Mouse (Mus musculus) hindbrain, postnatal 0 days (tissue): ENCODE results near the gene Spint1. TPM values are rescaled to one million over a fixed set of nuclear protein-coding genes. Genes with fewer than 3 reads are reported as not detected.

Experiments
- ATAC-seq: fragments of 200-750 bp; cut with Nextera tagmentation; 2 replicates; pipeline ENCODE4 v1.8.0; 2017; ENCODE audit warnings: mild to moderate bottlenecking, moderate TSS enrichment, moderate library complexity
- DNase-seq: peaks from one replicate; pipeline ENCODE4 v3.0.0-alpha.2; 2015; ENCODE audit warnings: low spot score
- H3K27ac ChIP-seq: fragments of 300-500 bp; sonication (generic); 2 replicates; pipeline ENCODE4 v1.5.1; 2014; ENCODE audit warnings: mild to moderate bottlenecking
- H3K27me3 ChIP-seq: fragments of 300-500 bp; sonication (generic); 2 replicates; pipeline ENCODE4 v1.6.1; 2014; ENCODE audit warnings: low read length, mixed read lengths; ENCODE audit not compliant: insufficient read depth
- H3K36me3 ChIP-seq: fragments of 300-500 bp; sonication (generic); 2 replicates; pipeline ENCODE4 v1.6.1; 2014; ENCODE audit warnings: low read length, mixed read lengths; ENCODE audit not compliant: insufficient read depth
- H3K4me1 ChIP-seq: fragments of 300-500 bp; sonication (generic); 2 replicates; pipeline ENCODE4 v1.6.1; 2014; ENCODE audit warnings: antibody characterized with exemption, low read length, mixed read lengths; ENCODE audit not compliant: insufficient read depth
- H3K4me2 ChIP-seq: fragments of 300-500 bp; sonication (generic); 2 replicates; pipeline ENCODE4 v1.6.1; 2014; ENCODE audit warnings: low read depth, mild to moderate bottlenecking, low read length, moderate library complexity, mixed read lengths
- H3K4me3 ChIP-seq: fragments of 300-500 bp; sonication (generic); 2 replicates; pipeline ENCODE4 v1.5.1; 2014; ENCODE audit warnings: low read length
- H3K9ac ChIP-seq: fragments of 300-500 bp; sonication (generic); replicated peaks from 2 replicates; pipeline ENCODE4 v1.6.1; 2014; ENCODE audit warnings: mild to moderate bottlenecking, low read length, moderate library complexity, mixed read lengths
- H3K9me3 ChIP-seq: fragments of 300-500 bp; sonication (generic); 2 replicates; pipeline ENCODE4 v1.6.1; 2016; ENCODE audit warnings: low read length, mixed read lengths
- CTCF ChIP-seq: IDR thresholded peaks from 2 replicates; pipeline ENCODE4 v1.5.1; 2016; ENCODE audit warnings: antibody characterized with exemption, control low read depth, low read depth
- WGBS: fragments of 180-500 bp; shearing (Covaris S2); extraction: QIAGEN DNeasy Blood & Tissue Kit; methylation state at CpG from one replicate; pipeline ENCODE4 v1.1.7; 2014; 5-methylcytosine and 5-hydroxymethylcytosine counted together
- polyA plus RNA-seq: library from polyadenylated mRNA; unstranded; fragments of >200 nt; fragmentation: Nextera tagmentation; extraction: Ambion mirVana; gene quantifications from 2 replicates; pipeline ENCODE4 v1.2.1, GENCODE M21; 2015
- total RNA-seq: library from RNA; depleted of rRNA; stranded (reverse); fragments of >200 nt; gene quantifications from 2 replicates; pipeline ENCODE4 v1.2.3, GENCODE M21; 2014

Gene Spint1
- total and polyA plus RNA-seq, 2 experiments from 2014 or later, result 1.1 to 3.0 TPM

DNA sequence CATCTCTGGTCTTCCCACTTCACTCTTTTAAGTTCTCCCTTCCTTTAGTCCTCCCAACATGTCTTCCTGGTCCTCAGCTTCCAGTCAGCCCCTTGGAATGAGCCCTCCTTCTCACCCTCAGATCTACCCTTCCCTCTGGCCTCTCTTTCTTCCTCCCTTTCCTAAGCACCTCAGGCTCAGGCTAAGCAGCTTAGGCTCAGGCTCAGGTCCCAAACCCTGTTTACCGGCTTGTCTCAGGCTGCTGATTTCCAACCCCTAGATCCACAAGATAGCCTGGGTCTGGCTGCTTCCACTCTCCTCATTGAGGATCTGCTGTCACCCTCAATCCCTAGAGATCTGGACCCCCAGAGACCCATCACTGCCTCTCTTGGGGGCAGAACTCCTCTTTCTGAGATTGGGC lies 39.1 kb upstream of the Spint1 start:
- Histone ChIP-seq H3K9ac (no peak overlapping the region), H3K36me3 (no peaks in the 10 kb centered on the region), H3K9me3 (no peaks in the 10 kb centered on the region), H3K27me3 (no peaks in the 10 kb centered on the region), H3K27ac (0 out of 2 replicates have a peak overlapping the region, but pooled peaks have one; percentile 8), H3K4me2 (no peak overlapping the region), H3K4me1 (no peaks in the 10 kb centered on the region), H3K4me3 (no peak overlapping the region)
- DNase-seq, result no peak
- ATAC-seq, result no peak
- WGBS, result 26% methylated on average over 1 of the region's 1 CpGs
- no peak for TF ChIP-seq CTCF

DNA sequence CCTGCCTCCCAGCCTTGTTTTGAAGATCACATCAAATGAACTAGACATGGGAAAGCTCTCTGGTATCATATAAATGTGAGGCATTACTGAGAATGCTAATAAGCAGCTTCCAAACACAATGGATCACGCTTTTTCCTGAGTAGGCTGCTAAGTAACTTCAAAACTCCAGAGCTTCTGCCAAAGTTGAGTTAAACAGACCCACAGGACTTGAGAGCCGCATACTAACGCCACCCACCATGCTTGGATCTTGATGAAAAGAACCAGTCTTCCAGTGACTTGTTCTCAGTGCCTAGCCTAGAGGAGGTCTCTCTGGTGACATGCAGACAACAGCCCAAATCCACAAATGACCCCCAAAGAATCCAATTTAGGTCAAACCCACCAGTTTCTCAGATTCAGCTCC lies 38.2 kb upstream of the Spint1 start:
- peak; percentile 79 for ATAC-seq
- WGBS, result 23% methylated on average over 3 of the region's 3 CpGs

DNA sequence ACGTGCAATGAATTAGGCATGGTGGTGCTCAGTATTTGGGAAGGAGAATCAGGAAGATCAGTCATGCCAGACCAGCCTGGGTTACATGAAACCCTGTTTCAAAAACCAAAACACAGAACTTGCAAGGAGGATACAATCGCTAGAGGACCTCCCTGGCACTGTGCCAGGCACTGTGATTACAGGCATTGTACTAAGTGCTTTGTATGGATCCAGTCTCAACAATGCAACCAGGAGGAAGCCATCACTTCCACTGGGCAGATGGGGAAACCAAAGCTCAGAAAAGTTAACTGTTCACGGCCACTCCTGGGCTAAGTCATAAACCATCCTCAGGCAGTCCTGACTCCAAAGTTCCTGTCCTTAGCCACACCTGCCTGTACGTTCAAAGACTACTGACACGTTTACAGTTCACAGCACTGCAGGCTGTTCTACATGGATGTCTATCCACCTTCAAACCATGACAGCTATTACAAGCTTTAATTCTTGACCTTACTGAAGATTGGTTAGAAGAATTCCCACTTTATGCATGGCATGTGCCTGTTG lies 34.2 kb upstream of the Spint1 start:
- Histone ChIP-seq H3K36me3 (no peaks in the 10 kb centered on the region), H3K9me3 (no peaks in the 10 kb centered on the region), H3K9ac (no peak overlapping the region), H3K4me1 (no peaks in the 10 kb centered on the region), H3K4me3 (no peak overlapping the region), H3K27me3 (no peaks in the 10 kb centered on the region), H3K27ac (no peak overlapping the region), H3K4me2 (no peak overlapping the region)
- no peak for TF ChIP-seq CTCF
- ATAC-seq (no peak), DNase-seq (peak; percentile 22)
- 48% methylated on average over 5 of the region's 5 CpGs for WGBS

More for the DNA sequence above, 38.2 kb upstream of the Spint1 start:
- Histone ChIP-seq H3K4me3 (no peak overlapping the region), H3K4me2 (no peak overlapping the region), H3K27ac (peak overlapping the region; percentile 70; the same call in 1 of the 2 replicates), H3K4me1 (no peaks in the 10 kb centered on the region), H3K36me3 (no peaks in the 10 kb centered on the region), H3K9ac (no peak overlapping the region), H3K27me3 (no peaks in the 10 kb centered on the region), H3K9me3 (no peaks in the 10 kb centered on the region)
- peak; percentile 71 for DNase-seq
- TF ChIP-seq CTCF, result no peak

DNA sequence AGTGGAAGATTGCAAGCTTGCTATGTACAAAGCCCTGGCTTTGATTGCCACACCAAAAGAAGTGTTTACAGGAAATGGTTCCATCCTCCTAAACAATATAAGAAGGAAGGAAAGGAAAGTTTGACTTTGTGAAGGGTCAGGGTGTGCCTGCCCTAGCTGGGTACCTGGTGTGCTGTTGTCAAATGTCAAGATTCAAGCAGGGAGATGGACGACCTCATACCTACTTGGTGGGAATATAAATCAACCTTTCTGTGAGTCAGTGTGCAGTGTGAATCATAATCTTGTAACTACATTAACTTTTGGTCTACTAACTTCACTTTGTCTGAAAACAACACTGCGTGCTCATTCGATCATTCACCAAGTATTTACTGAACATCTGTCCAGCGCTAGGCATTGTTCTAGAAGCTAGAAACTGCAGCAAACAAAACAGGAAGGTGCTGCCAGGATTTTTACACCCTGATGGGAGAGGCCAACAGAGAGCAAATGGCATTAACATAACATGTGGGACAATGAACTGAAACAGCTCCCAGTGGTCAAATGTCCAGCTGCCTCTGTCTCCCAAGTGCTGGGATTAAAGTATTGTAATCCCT lies 33.2 kb upstream of the Spint1 start:
- H3K9ac ChIP-seq, result no peak overlapping the region
- ATAC-seq, result no peak
- no peaks in the 10 kb centered on the region for H3K36me3 ChIP-seq
- TF ChIP-seq CTCF, result no peak
- no peaks in the 10 kb centered on the region for H3K9me3 ChIP-seq
- 66% methylated on average over 4 of the region's 4 CpGs for WGBS
- H3K27me3 ChIP-seq, result no peaks in the 10 kb centered on the region
- no peak overlapping the region for H3K4me3 ChIP-seq
- no peak for DNase-seq
- H3K4me1 ChIP-seq, result no peaks in the 10 kb centered on the region
- H3K4me2 ChIP-seq, result no peak overlapping the region
- H3K27ac ChIP-seq, result no peak overlapping the region

DNA sequence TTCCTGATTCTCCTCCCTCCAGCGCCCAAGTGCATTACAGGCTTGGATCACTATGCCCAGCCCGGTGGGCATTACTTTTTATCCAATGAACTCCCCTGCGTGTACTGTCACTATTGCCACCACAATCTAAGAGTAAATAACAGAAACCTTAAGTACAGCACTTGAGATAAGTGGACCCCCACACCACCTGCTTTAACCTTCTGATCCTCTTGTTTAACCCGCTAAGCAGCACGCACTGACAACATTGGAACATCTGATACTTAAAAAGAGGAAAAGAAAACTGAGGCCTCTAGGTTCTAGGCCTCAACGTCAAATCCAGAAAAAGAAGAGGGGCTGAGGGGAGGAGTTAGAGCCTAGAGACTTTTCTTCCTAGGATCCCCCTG lies 29.2 kb upstream of the Spint1 start:
- DNase-seq (no peak), ATAC-seq (no peak)
- peak overlapping the region; percentile 66 for H3K9ac ChIP-seq
- no peaks in the 10 kb centered on the region for H3K9me3 ChIP-seq
- WGBS, result 20% methylated on average over 6 of the region's 6 CpGs
- peak overlapping the region; percentile 77 for H3K4me3 ChIP-seq
- H3K4me1 ChIP-seq, result peaks cover 4% of the 10 kb centered on the region
- H3K4me2 ChIP-seq, result peak overlapping the region; percentile 74
- H3K36me3 ChIP-seq, result peaks cover 23% of the 10 kb centered on the region
- H3K27ac ChIP-seq, result peak overlapping the region; percentile 87
- TF ChIP-seq CTCF, result no peak
- H3K27me3 ChIP-seq, result no peaks in the 10 kb centered on the region

DNA sequence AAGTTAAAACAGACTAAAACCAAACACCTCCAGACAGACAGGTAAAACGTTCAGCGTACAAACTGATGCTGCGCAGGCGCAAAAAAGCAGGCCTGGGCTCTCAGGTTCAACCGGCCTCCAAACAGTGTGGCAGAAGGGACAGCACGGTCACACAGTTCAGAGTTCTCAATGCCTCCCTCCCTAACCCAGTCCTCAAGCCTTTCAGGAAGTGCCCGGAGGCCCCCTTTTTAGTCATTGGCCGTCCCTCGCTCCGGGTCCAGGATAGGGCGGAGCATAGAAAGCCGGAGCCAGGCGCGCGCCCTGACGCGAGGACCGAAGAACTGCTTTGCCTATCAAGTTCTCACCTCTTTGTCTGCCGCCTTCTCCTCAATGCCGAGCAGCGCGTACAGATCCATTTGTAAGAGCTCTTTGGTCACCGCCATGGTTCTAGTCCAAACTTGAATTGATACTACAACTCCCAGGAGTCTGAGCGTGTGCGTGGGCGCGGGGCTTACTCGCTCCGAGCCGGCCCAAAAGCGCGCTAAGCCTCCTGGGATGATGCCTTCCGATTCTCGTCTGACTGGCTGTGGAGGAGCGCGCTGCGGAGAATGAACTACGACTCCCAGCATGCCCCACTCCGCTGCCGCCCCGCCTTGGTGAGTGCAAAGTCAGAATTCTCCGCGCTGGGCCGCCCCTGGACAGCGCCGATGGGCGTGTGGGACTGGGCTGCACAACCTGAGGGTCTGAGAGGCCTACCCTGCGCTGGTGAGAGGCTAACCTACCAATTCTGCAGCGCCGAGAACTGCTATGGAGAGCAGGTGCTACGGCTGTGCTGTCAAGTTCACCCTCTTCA lies 28.6 kb upstream of the Spint1 start, which contains the start of the genes Zfyve19 and Dnajc17:
Gene Zfyve19, plus strand, starts transcription at position 274 of the 832 bp plus-strand sequence.
Gene Dnajc17, minus strand, starts transcription at position 452 of the 832 bp plus-strand sequence.
- Histone ChIP-seq H3K4me3 (peak within 1 kb of the TSS; percentile 77), H3K4me2 (peak within 1 kb of the TSS; percentile 74), H3K36me3 (peaks cover 27% of the 10 kb centered on the region), H3K9ac (peak within 1 kb of the TSS; percentile 66), H3K9me3 (no peaks in the 10 kb centered on the region), H3K4me1 (peaks cover 4% of the 10 kb centered on the region), H3K27me3 (no peaks in the 10 kb centered on the region), H3K27ac (peak within 1 kb of the TSS; percentile 87)
- DNase-seq, result peak; percentile 99
- peak; percentile 98 for ATAC-seq
- WGBS, result under 1% methylated on average over 51 of the region's 51 CpGs
- TF ChIP-seq CTCF, result no peak; the same call in 1 of the 2 replicates
